Mouse (Mus musculus) intestine, embryonic 15.5 days (tissue): ENCODE measurements around the gene Vps13d. TPM values are rescaled to one million over a fixed set of nuclear protein-coding genes. Genes with fewer than 3 reads are reported as not detected.

Source experiments
- ATAC-seq: fragments of 200-750 bp; cut with Nextera tagmentation; 2 replicates; pipeline ENCODE4 v1.8.0; 2017; ENCODE audit warnings: moderate TSS enrichment, moderate library complexity
- H3K27ac ChIP-seq: fragments of 300-500 bp; sonication (generic); 2 replicates; pipeline ENCODE4 v1.5.1; 2015; ENCODE audit warnings: mild to moderate bottlenecking, inconsistent platforms
- H3K27me3 ChIP-seq: fragments of 300-500 bp; sonication (generic); replicated peaks from 2 replicates; pipeline ENCODE4 v1.6.1; 2015; ENCODE audit warnings: inconsistent platforms
- H3K36me3 ChIP-seq: fragments of 300-500 bp; sonication (generic); 2 replicates; pipeline ENCODE4 v1.6.1; 2015; ENCODE audit warnings: inconsistent platforms
- H3K4me1 ChIP-seq: fragments of 300-500 bp; sonication (generic); replicated peaks from 2 replicates; pipeline ENCODE4 v1.6.1; 2015; ENCODE audit warnings: inconsistent platforms
- H3K4me2 ChIP-seq: fragments of 300-500 bp; sonication (generic); replicated peaks from 2 replicates; pipeline ENCODE4 v1.6.1; 2015; ENCODE audit warnings: mild to moderate bottlenecking, inconsistent platforms
- H3K4me3 ChIP-seq: fragments of 300-500 bp; sonication (generic); replicated peaks from 2 replicates; pipeline ENCODE4 v1.5.1; 2015; ENCODE audit warnings: inconsistent platforms
- H3K9ac ChIP-seq: fragments of 300-500 bp; sonication (generic); 2 replicates; pipeline ENCODE4 v1.6.1; 2015; ENCODE audit warnings: inconsistent platforms
- H3K9me3 ChIP-seq: fragments of 300-500 bp; sonication (generic); 2 replicates; pipeline ENCODE4 v1.6.1; 2016; ENCODE audit warnings: inconsistent platforms
- WGBS: fragments of 180-500 bp; shearing (Covaris S2); methylation state at CpG from one replicate; pipeline ENCODE4 v1.1.7; 2015; 5-methylcytosine and 5-hydroxymethylcytosine counted together
- polyA plus RNA-seq: library from polyadenylated mRNA; unstranded; fragments of >200 nt; fragmentation: Nextera tagmentation; extraction: Ambion mirVana; gene quantifications from 2 replicates; pipeline ENCODE4 v1.2.1, GENCODE M21; 2015

Vps13d gene
- polyA plus RNA-seq, 1 experiment from 2014 or later = 10.1 TPM

GRCm38 (mm10) chr4:145209076-145209689 lies 14.4 kb upstream of the Vps13d start:
- Histone ChIP-seq H3K27me3 (no peaks in the 10 kb centered on the region), H3K36me3 (no peaks in the 10 kb centered on the region), H3K4me2 (no peak overlapping the region), H3K27ac (no peak overlapping the region), H3K9me3 (no peaks in the 10 kb centered on the region), H3K4me3 (no peak overlapping the region), H3K4me1 (no peaks in the 10 kb centered on the region), H3K9ac (no peak overlapping the region)
- ATAC-seq = no peak
- 67% methylated on average over 6 of the region's 6 CpGs for WGBS

- no peaks in the 10 kb centered on the region for H3K4me1 ChIP-seq
- no peak overlapping the region for H3K9ac ChIP-seq
- H3K36me3 ChIP-seq = no peaks in the 10 kb centered on the region
- H3K27me3 ChIP-seq = no peaks in the 10 kb centered on the region
- ATAC-seq = no peak
- no peak overlapping the region for H3K27ac ChIP-seq
- H3K4me3 ChIP-seq = no peak overlapping the region
- WGBS = 74% methylated on average over 3 of the region's 3 CpGs
- no peak overlapping the region for H3K4me2 ChIP-seq
- H3K9me3 ChIP-seq = no peaks in the 10 kb centered on the region
These were observed 13.0 kb upstream of the Vps13d start for GRCm38 (mm10) chr4:145207718-145208371.

- 82% methylated on average over 8 of the region's 8 CpGs for WGBS
- Histone ChIP-seq H3K9ac (no peak overlapping the region), H3K4me3 (no peak overlapping the region), H3K27ac (no peak overlapping the region), H3K27me3 (no peaks in the 10 kb centered on the region), H3K4me2 (no peak overlapping the region), H3K4me1 (0 out of 2 replicates have a peak, but pooled peaks cover 9% of the 10 kb centered on the region), H3K9me3 (no peaks in the 10 kb centered on the region), H3K36me3 (no peaks in the 10 kb centered on the region)
- ATAC-seq = no peak
These were observed 10.0 kb upstream of the Vps13d start for GRCm38 (mm10) chr4:145204779-145205178.

- no peak overlapping the region for H3K9ac ChIP-seq
- H3K27me3 ChIP-seq = no peaks in the 10 kb centered on the region
- H3K4me3 ChIP-seq = no peak overlapping the region
- H3K4me2 ChIP-seq = no peak overlapping the region
- no peaks in the 10 kb centered on the region for H3K9me3 ChIP-seq
- no peak overlapping the region for H3K27ac ChIP-seq
- ATAC-seq = peak; percentile 52
- WGBS = 53% methylated on average over 2 of the region's 2 CpGs
- no peaks in the 10 kb centered on the region for H3K36me3 ChIP-seq
- H3K4me1 ChIP-seq = 0 out of 2 replicates have a peak, but pooled peaks cover 9% of the 10 kb centered on the region
These were observed 8.5 kb upstream of the Vps13d start for GRCm38 (mm10) chr4:145203305-145203704.

GRCm38 (mm10) chr4:145201424-145201823 lies 6.6 kb upstream of the Vps13d start:
- no peaks in the 10 kb centered on the region for H3K27me3 ChIP-seq
- H3K9ac ChIP-seq = no peak overlapping the region
- no peak overlapping the region for H3K4me3 ChIP-seq
- H3K4me1 ChIP-seq = 0 out of 2 replicates have a peak, but pooled peaks cover 9% of the 10 kb centered on the region
- H3K36me3 ChIP-seq = no peaks in the 10 kb centered on the region
- 52% methylated on average over 3 of the region's 3 CpGs for WGBS
- H3K4me2 ChIP-seq = no peak overlapping the region
- H3K9me3 ChIP-seq = no peaks in the 10 kb centered on the region
- no peak overlapping the region for H3K27ac ChIP-seq
- no peak for ATAC-seq

DNA sequence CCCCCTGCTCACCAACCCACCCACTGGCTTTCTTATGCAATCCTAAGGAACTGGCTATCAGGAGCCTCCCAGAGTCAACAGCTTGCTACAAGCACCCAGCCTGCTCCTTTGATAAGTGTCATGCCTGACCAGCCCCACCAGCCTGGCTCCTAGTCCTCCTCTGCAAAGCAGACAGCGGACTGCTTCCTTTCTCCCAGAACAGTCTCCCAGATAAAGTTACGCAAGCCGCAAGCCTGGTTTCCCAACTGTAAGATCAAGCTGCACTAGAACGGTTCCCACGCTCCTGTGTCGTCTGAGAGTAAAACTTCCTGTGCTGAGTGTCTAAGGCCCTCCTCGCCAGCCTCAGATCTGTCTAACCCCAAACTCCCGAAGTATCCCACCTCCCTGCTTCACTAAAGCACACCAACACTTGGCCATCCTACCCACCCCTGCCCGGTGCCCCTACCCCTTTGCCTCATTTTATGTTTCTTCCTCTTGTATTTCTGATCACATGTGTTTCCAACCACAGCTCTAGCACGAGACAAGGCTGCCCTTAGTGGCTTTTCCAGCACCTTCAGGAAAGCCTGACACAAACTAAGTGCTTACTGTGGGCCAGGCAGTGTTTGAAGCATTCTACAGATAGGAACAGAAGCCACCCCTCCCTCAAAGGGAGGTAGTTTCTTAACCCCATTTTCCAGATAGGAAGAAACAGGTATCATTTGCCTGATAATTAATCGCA lies 5.3 kb upstream of the Vps13d start:
- Histone ChIP-seq H3K4me3 (no peak overlapping the region), H3K27ac (peak overlapping the region; percentile 81), H3K27me3 (no peaks in the 10 kb centered on the region), H3K9ac (no peak overlapping the region), H3K4me1 (0 out of 2 replicates have a peak, but pooled peaks cover 9% of the 10 kb centered on the region), H3K9me3 (no peaks in the 10 kb centered on the region), H3K36me3 (no peaks in the 10 kb centered on the region), H3K4me2 (peak overlapping the region; percentile 30; the same call in 1 of the 2 replicates)
- peak; percentile 90 for ATAC-seq
- 19% methylated on average over 11 of the region's 11 CpGs for WGBS

DNA sequence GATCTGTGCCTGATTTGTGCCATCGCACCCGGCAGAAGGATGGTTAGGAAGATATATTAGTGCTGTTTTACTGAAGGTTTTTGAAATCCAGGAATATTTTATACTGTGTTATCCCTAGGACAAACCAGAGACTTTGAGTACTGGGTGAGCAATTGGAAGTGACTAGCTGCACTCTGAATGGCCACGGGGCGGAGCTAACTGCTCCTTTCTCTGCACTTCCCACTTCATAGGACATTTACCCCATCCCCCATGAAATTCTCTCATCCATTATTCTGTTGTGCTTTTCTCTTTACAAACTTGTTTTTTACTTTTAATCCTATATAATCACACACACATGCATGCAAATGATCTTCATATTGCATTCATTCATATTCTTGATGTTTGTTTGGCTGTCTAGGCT lies 1.8 kb upstream of the Vps13d start:
- WGBS = 81% methylated on average over 4 of the region's 4 CpGs
- Histone ChIP-seq H3K27me3 (no peaks in the 10 kb centered on the region), H3K9me3 (no peaks in the 10 kb centered on the region), H3K4me2 (no peak overlapping the region), H3K27ac (no peak overlapping the region), H3K9ac (no peak overlapping the region), H3K36me3 (no peaks in the 10 kb centered on the region), H3K4me3 (no peak overlapping the region), H3K4me1 (peaks cover 18% of the 10 kb centered on the region; the same call in 1 of the 2 replicates)
- ATAC-seq = no peak

DNA sequence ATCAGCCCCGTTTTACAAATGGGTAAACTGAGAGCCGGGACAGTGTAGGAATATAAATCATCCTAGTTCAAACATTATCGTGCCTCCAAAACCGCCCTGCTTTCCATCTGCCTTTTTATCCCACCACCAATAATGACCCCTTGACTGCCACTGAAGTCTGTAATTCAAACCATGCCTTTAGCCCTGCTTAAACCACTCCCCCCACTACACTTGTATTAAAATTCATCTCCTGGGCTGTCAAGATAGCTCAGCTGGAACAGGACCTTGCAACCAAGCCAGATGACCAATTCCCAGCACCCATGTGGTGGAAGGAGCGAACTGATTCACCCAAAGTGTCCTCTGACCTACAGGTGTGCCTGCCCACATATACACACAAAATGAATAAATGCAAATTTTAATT lies 367 bp upstream of the Vps13d start:
- peak overlapping the region; percentile 88; the same call in 1 of the 2 replicates for H3K4me3 ChIP-seq
- 0 out of 2 replicates have a peak overlapping the region, but pooled peaks have one; percentile 70 for H3K27ac ChIP-seq
- no peaks in the 10 kb centered on the region for H3K27me3 ChIP-seq
- H3K4me2 ChIP-seq = peak overlapping the region; percentile 39
- H3K36me3 ChIP-seq = no peaks in the 10 kb centered on the region
- no peaks in the 10 kb centered on the region for H3K9me3 ChIP-seq
- peak; percentile 6 for ATAC-seq
- peaks cover 13% of the 10 kb centered on the region; the same call in 1 of the 2 replicates for H3K4me1 ChIP-seq
- 18% methylated on average over 5 of the region's 5 CpGs for WGBS
- no peak overlapping the region for H3K9ac ChIP-seq

DNA sequence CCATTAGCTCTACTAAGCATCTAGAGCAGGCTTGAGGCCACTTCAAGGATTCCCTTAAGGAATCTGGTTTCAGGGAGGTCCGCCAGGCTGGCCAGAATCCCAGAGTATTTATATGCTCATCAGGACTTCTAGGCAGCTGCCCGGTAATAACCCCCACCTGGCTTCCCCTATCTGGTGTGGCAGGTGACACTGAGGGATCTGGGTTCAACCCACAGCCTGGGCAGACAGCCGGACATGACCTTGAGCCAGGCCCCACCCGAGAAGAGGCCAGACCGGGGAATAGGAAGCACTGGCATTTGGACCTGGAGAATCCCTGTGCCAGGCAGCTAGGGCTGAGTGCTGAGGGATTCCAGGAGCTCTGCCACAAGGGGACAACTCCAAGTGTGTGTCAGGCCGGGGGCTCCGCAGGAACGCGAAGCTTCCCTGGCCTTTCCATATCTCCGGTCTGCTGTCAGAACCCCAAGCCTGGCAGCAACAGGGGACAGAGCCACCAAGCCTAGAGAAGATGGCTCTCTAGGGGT lies 754 bp downstream of the Vps13d start:
- Histone ChIP-seq H3K4me2 (peak overlapping the region; percentile 88), H3K36me3 (no peaks in the 10 kb centered on the region), H3K27me3 (no peaks in the 10 kb centered on the region), H3K4me3 (peak overlapping the region; percentile 88), H3K9me3 (no peaks in the 10 kb centered on the region), H3K9ac (peak overlapping the region; percentile 88), H3K27ac (peak overlapping the region; percentile 70), H3K4me1 (peaks cover 9% of the 10 kb centered on the region; the same call in 1 of the 2 replicates)
- WGBS = 0% methylated on average over 10 of the region's 10 CpGs
- ATAC-seq = peak; percentile 65

- peak overlapping the region; percentile 88 for H3K4me2 ChIP-seq
- ATAC-seq = no peak
- no peaks in the 10 kb centered on the region for H3K9me3 ChIP-seq
- H3K4me3 ChIP-seq = peak overlapping the region; percentile 88
- H3K4me1 ChIP-seq = peaks cover 9% of the 10 kb centered on the region; the same call in 1 of the 2 replicates
- H3K9ac ChIP-seq = no peak overlapping the region
- WGBS = 29% methylated on average over 3 of the region's 3 CpGs
- no peaks in the 10 kb centered on the region for H3K27me3 ChIP-seq
- H3K27ac ChIP-seq = 0 out of 2 replicates have a peak overlapping the region, but pooled peaks have one; percentile 70
- H3K36me3 ChIP-seq = no peaks in the 10 kb centered on the region; the same call in 1 of the 2 replicates
These were observed 1.4 kb downstream of the Vps13d start for GRCm38 (mm10) chr4:145193406-145193805.

DNA sequence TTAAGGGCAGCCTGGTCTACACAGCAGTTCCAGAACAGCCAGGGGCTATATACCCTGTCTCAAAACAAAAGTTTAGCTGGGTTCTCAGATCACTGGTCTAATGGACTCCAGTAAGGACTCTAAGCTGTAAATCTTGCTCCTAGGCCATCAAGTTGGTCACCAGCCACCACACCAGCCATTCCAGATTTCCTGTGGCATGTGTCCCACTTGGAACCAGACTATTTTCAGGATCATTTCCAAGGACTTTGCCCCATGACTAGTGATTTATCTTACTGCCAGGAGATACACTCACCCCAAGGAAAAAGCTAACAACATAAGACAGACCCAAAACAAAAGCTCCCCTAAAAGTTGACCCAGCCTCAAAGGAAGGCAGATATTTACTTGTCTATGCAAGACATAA lies 2.1 kb downstream of the Vps13d start:
- H3K27me3 ChIP-seq = no peaks in the 10 kb centered on the region
- peak; percentile 35 for ATAC-seq
- H3K27ac ChIP-seq = no peak overlapping the region
- no peaks in the 10 kb centered on the region for H3K9me3 ChIP-seq
- no peak overlapping the region for H3K9ac ChIP-seq
- H3K4me3 ChIP-seq = no peak overlapping the region
- peak overlapping the region; percentile 88 for H3K4me2 ChIP-seq
- peaks cover 9% of the 10 kb centered on the region; the same call in 1 of the 2 replicates for H3K4me1 ChIP-seq
- no peaks in the 10 kb centered on the region; the same call in none of the 2 replicates for H3K36me3 ChIP-seq

GRCm38 (mm10) chr4:145188561-145188960 lies 6.2 kb downstream of the Vps13d start:
- peaks cover 7% of the 10 kb centered on the region for H3K36me3 ChIP-seq
- H3K27me3 ChIP-seq = no peaks in the 10 kb centered on the region
- H3K4me3 ChIP-seq = no peak overlapping the region
- no peak for ATAC-seq
- peaks cover 8% of the 10 kb centered on the region; the same call in 1 of the 2 replicates for H3K4me1 ChIP-seq
- no peak overlapping the region for H3K9ac ChIP-seq
- no peaks in the 10 kb centered on the region for H3K9me3 ChIP-seq
- no peak overlapping the region for H3K4me2 ChIP-seq
- H3K27ac ChIP-seq = no peak overlapping the region
